ENCODE assay signal across 10 mouse cellular contexts in the genomic region with DNA sequence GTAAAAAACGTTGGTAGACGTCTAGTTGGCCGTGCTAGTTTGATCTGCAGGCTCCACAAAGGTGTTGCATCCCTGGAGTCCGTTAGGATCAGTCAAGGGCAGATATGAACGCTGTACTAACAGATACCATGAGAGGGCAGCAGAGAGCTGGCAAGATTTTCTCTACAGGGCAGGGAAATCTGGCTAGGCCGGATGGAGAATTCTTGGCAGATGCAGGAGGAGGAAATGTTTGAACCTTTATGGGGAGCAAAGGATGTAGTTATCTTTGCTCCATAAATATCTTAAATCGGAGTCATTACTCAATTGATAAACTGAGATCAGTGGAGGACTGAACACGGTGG.
DNase-seq lines count a peak whose midpoint lies in the region; ATAC-seq and TF ChIP-seq lines count a peak whose summit lies in the region.
"Had no signal": no experiment of that assay in that cellular context is flagged by ENCODE, and none has a peak within 500 bp of the region (broad histone marks: within the 10 kb centered on the region; RNA-seq: fewer than 3 reads in every experiment).

No protein-coding gene starts in this region.

- DNase-seq in ES-CJ7 (ENCODE audit: low read depth, low spot score): peak; percentile 52
- peak; percentile 89 for DNase-seq in brain, embryonic 14.5 days (ENCODE audit: low read depth)
- DNase-seq in forebrain, embryonic 10.5 days (ENCODE audit: extremely low spot score, low spot score): peak; percentile 67
- peak; percentile 68 to 86 for DNase-seq in heart, postnatal 14 days
- peak; percentile 59 to 74 for DNase-seq in kidney, postnatal 25 days
- no peak for DNase-seq in liver, embryonic 14.5 days (ENCODE audit: low read depth in 3 of 3, low spot score in 3 of 3)
- peak; percentile 45 for DNase-seq in thymus, postnatal 4 days

- intact Hi-C loops in heart, postnatal 14 days (cut with DNase I): loop anchor here (2.0 to 10.0 kb wide), 3 partner anchors 783 to 1903 kb away; no protein-coding TSS in a partner anchor

- no peak overlapping the region for H3K4me2 ChIP-seq in liver, embryonic 14.5 days (ENCODE audit: low read depth)
- no peak overlapping the region for H3K4me2 ChIP-seq in neural tube, embryonic 14.5 days (ENCODE audit: low read depth, low read length)
- H3K4me2 ChIP-seq: embryonic facial prominence, embryonic 12.5 days; stomach, embryonic 15.5 days had no signal

- no peaks in the 10 kb centered on the region for H3K36me3 ChIP-seq in forebrain, embryonic 10.5 days (replicated peaks)
- no peaks in the 10 kb centered on the region for H3K36me3 ChIP-seq in liver, embryonic 14.5 days (replicated peaks; ENCODE audit: control insufficient read depth, insufficient read depth, low read depth)
- H3K36me3 ChIP-seq in neural tube, embryonic 14.5 days (ENCODE audit: control insufficient read depth, insufficient read depth, low read length): no peaks in the 10 kb centered on the region
- H3K36me3 ChIP-seq: embryonic facial prominence, embryonic 12.5 days; stomach, embryonic 15.5 days had no signal

- TF ChIP-seq POLR2A in brain, embryonic 14.5 days (IDR thresholded peaks at IDR 0.05; ENCODE audit: borderline replicate concordance, extremely low read depth, insufficient read depth, insufficient read length, poor library complexity, severe bottlenecking): no peak

- WGBS in forebrain, embryonic 10.5 days: 30% methylated on average over 8 of the region's 8 CpGs
- 19% methylated on average over 8 of the region's 8 CpGs for WGBS in liver, embryonic 14.5 days (ENCODE audit: insufficient replicate concordance)
- 15% methylated on average over 8 of the region's 8 CpGs for WGBS in neural tube, embryonic 14.5 days

- no peak overlapping the region for H3K27ac ChIP-seq in forebrain, embryonic 10.5 days
- H3K27ac ChIP-seq in liver, embryonic 14.5 days: no peak overlapping the region
- H3K27ac ChIP-seq in neural tube, embryonic 14.5 days (ENCODE audit: low read depth, low read length): no peak overlapping the region
- H3K27ac ChIP-seq: embryonic facial prominence, embryonic 12.5 days; stomach, embryonic 15.5 days had no signal

- peak; percentile 86; the same call in 1 of the 2 replicates for TF ChIP-seq CTCF in brain, embryonic 14.5 days (IDR thresholded peaks at IDR 0.05; ENCODE audit: borderline replicate concordance, extremely low read depth, insufficient read depth, insufficient read length)
- TF ChIP-seq CTCF in liver, embryonic 14.5 days (IDR thresholded peaks at IDR 0.05; ENCODE audit: low read depth): peak; percentile 62

- no peaks in the 10 kb centered on the region for H3K27me3 ChIP-seq in forebrain, embryonic 10.5 days (ENCODE audit: poor library complexity, severe bottlenecking)
- no peaks in the 10 kb centered on the region for H3K27me3 ChIP-seq in liver, embryonic 14.5 days (ENCODE audit: control insufficient read depth, insufficient read depth, low read length)
- no peaks in the 10 kb centered on the region for H3K27me3 ChIP-seq in neural tube, embryonic 14.5 days (ENCODE audit: control insufficient read depth, insufficient read depth, low read length)
- H3K27me3 ChIP-seq: embryonic facial prominence, embryonic 12.5 days; stomach, embryonic 15.5 days had no signal

- no peak overlapping the region for H3K4me3 ChIP-seq in forebrain, embryonic 10.5 days
- no peak overlapping the region for H3K4me3 ChIP-seq in liver, embryonic 14.5 days (ENCODE audit: insufficient read depth in 1 of 2, low read depth in 2 of 2, low read length in 2 of 2)
- H3K4me3 ChIP-seq in neural tube, embryonic 14.5 days (ENCODE audit: low read depth, low read length): no peak overlapping the region
- H3K4me3 ChIP-seq: embryonic facial prominence, embryonic 12.5 days; stomach, embryonic 15.5 days had no signal

- ATAC-seq in liver, embryonic 14.5 days (ENCODE audit: insufficient read depth): no peak
- peak; percentile 90 for ATAC-seq in neural tube, embryonic 14.5 days (ENCODE audit: low read depth)

- no peak overlapping the region for H3K9ac ChIP-seq in liver, embryonic 14.5 days (replicated peaks)
- no peak overlapping the region for H3K9ac ChIP-seq in neural tube, embryonic 14.5 days (replicated peaks; ENCODE audit: low read depth, low read length)
- H3K9ac ChIP-seq: embryonic facial prominence, embryonic 12.5 days; stomach, embryonic 15.5 days had no signal

- no peak for TF ChIP-seq EP300 in liver, embryonic 14.5 days (IDR thresholded peaks at IDR 0.05; ENCODE audit: low read depth)

- H3K9me3 ChIP-seq in forebrain, embryonic 10.5 days: no peaks in the 10 kb centered on the region
- H3K9me3 ChIP-seq in liver, embryonic 14.5 days (ENCODE audit: control insufficient read depth, low read length): no peaks in the 10 kb centered on the region
- no peaks in the 10 kb centered on the region for H3K9me3 ChIP-seq in neural tube, embryonic 14.5 days (ENCODE audit: control insufficient read depth, low read length)
- H3K9me3 ChIP-seq: embryonic facial prominence, embryonic 12.5 days; stomach, embryonic 15.5 days had no signal

- no peaks in the 10 kb centered on the region for H3K4me1 ChIP-seq in forebrain, embryonic 10.5 days
- no peaks in the 10 kb centered on the region for H3K4me1 ChIP-seq in liver, embryonic 14.5 days (replicated peaks; ENCODE audit: control insufficient read depth in 2 of 2, insufficient read depth in 2 of 2, low read length in 1 of 2)
- no peaks in the 10 kb centered on the region for H3K4me1 ChIP-seq in neural tube, embryonic 14.5 days (ENCODE audit: control insufficient read depth, insufficient read depth, low read length)
- H3K4me1 ChIP-seq: embryonic facial prominence, embryonic 12.5 days; stomach, embryonic 15.5 days had no signal

Comparison
In these comparisons a context has a peak if more than half of its experiments do, and no peak if none do; other contexts are left out.
1. DNase-seq: peak in ES-CJ7 (single experiment), brain, embryonic 14.5 days (single experiment), forebrain, embryonic 10.5 days (single experiment), heart, postnatal 14 days (2 of 2), kidney, postnatal 25 days (2 of 2) and thymus, postnatal 4 days (single experiment); none in liver, embryonic 14.5 days (0 of 3).